Mouse (Mus musculus) macrophage (primary cell): Measurements from ENCODE around the gene D930020B18Rik. TPM values are rescaled to one million over a fixed set of nuclear protein-coding genes. Genes with fewer than 3 reads are reported as not detected.

Source experiments
- H3K27ac ChIP-seq: fragments of 350-480 bp; formaldehyde crosslinking; 2 replicates; pipeline ENCODE4 v1.9.0; 2021
- H3K36me3 ChIP-seq: fragments of 350-480 bp; formaldehyde crosslinking; 2 replicates; pipeline ENCODE4 v1.9.0; 2021; ENCODE audit errors: inconsistent target
- H3K4me3 ChIP-seq: fragments of 350-480 bp; formaldehyde crosslinking; 2 replicates; pipeline ENCODE4 v1.9.0; 2021; ENCODE audit errors: inconsistent target
- H3K79me2 ChIP-seq: fragments of 350-480 bp; formaldehyde crosslinking; 2 replicates; pipeline ENCODE4 v1.9.0; 2021; ENCODE audit errors: inconsistent target
- WGBS: methylation state at CpG from one replicate; pipeline ENCODE4 v1.1.7; 2026; ENCODE audit warnings: inconsistent platforms; ENCODE audit not compliant: missing documents; 5-methylcytosine and 5-hydroxymethylcytosine counted together
- polyA plus RNA-seq: library from polyadenylated mRNA; stranded (reverse); fragments of 250-400 nt; gene quantifications from 3 replicates; pipeline ENCODE4 v1.2.4, GENCODE M21; 2018; ENCODE audit warnings: inconsistent platforms
- total RNA-seq, 78 experiments: library from RNA; depleted of rRNA; stranded (reverse); fragments of 250-400 nt; gene quantifications; 1 replicate in 9 of 78; 2 replicates in 24 of 78; 3 replicates in 43 of 78; 4 replicates in 2 of 78; pipeline ENCODE4 v1.2.4; 2018; ENCODE audit warnings: inconsistent platforms in 56 of 78

Gene D930020B18Rik
- not detected for total RNA-seq (2018; cell fraction: chromatin; rRNA removed)
- total RNA-seq (2018; cell fraction: cytosol; rRNA removed), result not detected
- not detected for total RNA-seq (2018; cell fraction: nucleus; rRNA removed)
- not detected in 3 replicates for polyA plus RNA-seq

GRCm38 (mm10) chr10:121641272-121642053, at the start of gene D930020B18Rik:
D930020B18Rik (plus strand) TSS chr10:121641588.
- H3K36me3 ChIP-seq, result no peaks in the 10 kb centered on the region
- peak within 1 kb of the TSS; percentile 15; the same call in 1 of the 2 replicates for H3K4me3 ChIP-seq
- 1% methylated on average over 68 of the region's 69 CpGs for WGBS
- no peaks in the 10 kb centered on the region for H3K79me2 ChIP-seq
- no peak within 1 kb of the TSS for H3K27ac ChIP-seq

DNA sequence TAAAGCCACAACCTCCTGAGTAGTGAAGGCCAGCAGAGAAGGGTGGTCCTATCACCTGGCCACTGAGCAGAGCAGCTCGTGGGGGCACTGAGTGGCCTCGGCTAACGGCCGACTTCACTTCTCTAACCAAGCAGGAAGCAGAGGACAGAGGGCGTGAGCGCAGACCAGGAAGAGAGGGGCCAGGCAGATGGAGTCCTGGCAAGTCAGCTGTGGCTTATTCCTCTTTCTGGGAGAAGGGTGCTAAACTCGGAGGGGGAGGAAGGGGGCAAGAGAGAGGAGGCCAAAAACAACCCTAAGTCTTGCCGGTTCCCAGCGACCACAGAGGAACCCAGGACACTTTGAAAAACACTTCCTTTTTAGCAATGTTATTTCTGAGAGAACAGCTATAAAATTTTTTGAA, 44.8 kb upstream of the D930020B18Rik start:
- WGBS, result 0% methylated on average over 8 of the region's 9 CpGs
- Histone ChIP-seq H3K79me2 (peaks cover 53% of the 10 kb centered on the region), H3K27ac (peak overlapping the region; percentile 93), H3K36me3 (peaks cover 26% of the 10 kb centered on the region), H3K4me3 (no peak overlapping the region)

DNA sequence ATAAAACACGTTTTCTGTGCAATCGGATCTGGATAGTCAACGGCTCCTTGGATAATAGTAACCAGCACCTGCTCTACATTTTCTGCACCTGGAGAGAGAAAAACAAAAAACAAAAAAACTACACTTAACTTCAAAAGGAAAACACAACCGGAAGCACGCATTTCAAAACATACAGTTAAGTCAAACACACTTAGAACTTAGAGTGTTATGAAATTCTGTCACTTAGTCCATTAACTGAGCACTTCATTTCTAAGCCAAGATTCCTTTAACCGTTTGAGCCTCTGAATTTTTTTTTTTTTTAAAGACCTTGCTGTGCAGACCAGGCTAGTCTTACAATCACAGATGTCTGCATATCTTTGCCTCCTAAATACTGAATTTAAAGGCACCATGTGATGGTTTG, 40.1 kb upstream of the D930020B18Rik start:
- Histone ChIP-seq H3K4me3 (no peak overlapping the region), H3K36me3 (peaks cover 58% of the 10 kb centered on the region), H3K27ac (no peak overlapping the region), H3K79me2 (peaks cover 19% of the 10 kb centered on the region)
- 93% methylated on average over 6 of the region's 6 CpGs for WGBS

- H3K36me3 ChIP-seq, result peaks cover 81% of the 10 kb centered on the region
- 42% methylated on average over 4 of the region's 4 CpGs for WGBS
These were observed 37.8 kb upstream of the D930020B18Rik start for GRCm38 (mm10) chr10:121603556-121603955.

DNA sequence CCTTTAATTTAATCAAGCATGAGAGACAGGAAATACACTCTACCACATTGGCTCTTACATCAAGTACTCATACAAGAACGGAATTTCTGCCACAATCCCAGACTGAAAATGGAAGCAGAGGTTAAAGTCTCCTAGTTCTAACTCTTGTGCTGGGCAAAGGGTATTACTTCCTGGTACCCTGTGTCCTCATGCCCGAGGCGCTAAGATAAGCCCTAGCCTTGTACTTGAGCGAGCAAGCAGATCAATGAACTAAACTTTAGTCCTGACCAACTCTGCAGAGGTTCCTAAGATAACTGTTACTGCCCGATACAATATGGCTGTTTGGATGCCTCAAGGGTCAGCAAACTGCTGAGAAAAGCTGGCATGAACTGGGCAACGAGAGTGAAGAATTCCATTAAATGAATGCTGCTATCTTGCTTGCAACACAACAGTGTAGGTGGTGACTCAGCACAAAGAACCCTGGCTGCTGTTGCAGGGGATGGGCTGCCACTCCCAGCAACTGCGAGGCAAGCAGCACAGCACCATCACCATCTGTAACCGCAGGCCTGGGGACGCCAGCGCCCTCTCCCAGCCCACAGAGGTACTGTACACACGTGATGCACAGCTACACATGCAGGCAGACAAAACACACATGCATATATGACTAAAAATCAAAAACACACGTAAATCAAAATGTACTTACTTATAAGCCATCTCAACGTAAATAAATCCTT, 36.6 kb upstream of the D930020B18Rik start:
- Histone ChIP-seq H3K4me3 (no peak overlapping the region), H3K36me3 (peaks cover 84% of the 10 kb centered on the region), H3K27ac (no peak overlapping the region; the same call in 1 of the 2 replicates), H3K79me2 (peaks cover 19% of the 10 kb centered on the region)
- WGBS, result 93% methylated on average over 12 of the region's 13 CpGs

More at GRCm38 (mm10) chr10:121603556-121603955, 37.8 kb upstream of the D930020B18Rik start:
- Histone ChIP-seq H3K79me2 (peaks cover 19% of the 10 kb centered on the region), H3K27ac (peak overlapping the region; percentile 79), H3K4me3 (no peak overlapping the region)

DNA sequence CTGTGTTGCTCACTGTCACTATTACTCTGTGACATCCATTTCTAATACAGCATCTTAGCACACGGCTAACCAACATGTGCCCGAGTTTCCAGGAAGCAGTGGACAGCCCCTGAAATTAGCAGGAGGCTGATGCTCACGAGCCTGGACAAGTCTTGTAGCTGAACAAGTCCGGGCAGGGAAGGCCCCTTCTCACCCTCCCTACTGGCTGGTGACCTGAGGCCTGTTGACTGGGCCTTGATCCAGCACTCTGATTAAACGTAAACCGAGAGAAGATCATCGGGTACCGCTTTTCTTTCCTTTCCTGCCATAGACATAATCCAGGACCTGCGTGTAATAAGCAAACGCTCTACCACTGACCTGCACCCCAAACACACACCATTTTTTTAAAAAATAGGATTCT, 33.2 kb upstream of the D930020B18Rik start:
- Histone ChIP-seq H3K79me2 (no peaks in the 10 kb centered on the region), H3K36me3 (peaks cover 81% of the 10 kb centered on the region), H3K27ac (no peak overlapping the region), H3K4me3 (no peak overlapping the region)
- WGBS, result 91% methylated on average over 10 of the region's 10 CpGs

DNA sequence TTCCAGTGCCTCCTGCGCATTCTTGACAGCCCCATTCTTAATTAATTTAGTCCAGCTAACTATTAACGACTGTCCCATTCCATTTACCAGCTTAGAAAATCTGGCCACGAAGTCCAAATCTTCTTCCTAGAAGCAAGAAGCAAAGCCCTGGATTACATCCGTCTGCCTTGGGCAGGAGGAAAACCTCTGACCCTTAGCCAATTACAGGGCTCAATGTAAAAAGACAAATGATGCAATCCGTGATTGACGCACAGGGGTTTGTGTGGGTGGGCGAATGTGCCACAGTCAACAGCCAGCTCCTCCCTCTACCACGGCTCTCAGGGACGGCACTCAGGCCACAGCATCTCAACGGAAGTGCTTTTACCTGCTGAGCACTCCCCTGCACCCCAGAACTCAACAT, 29.8 kb upstream of the D930020B18Rik start:
- peaks cover 70% of the 10 kb centered on the region for H3K36me3 ChIP-seq
- H3K79me2 ChIP-seq, result no peaks in the 10 kb centered on the region
- no peak overlapping the region for H3K4me3 ChIP-seq
- H3K27ac ChIP-seq, result no peak overlapping the region
- 78% methylated on average over 8 of the region's 10 CpGs for WGBS

- Histone ChIP-seq H3K79me2 (no peaks in the 10 kb centered on the region), H3K4me3 (no peak overlapping the region), H3K27ac (no peak overlapping the region), H3K36me3 (peaks cover 70% of the 10 kb centered on the region)
- WGBS, result 98% methylated on average over 6 of the region's 6 CpGs
These were observed 28.9 kb upstream of the D930020B18Rik start for GRCm38 (mm10) chr10:121612448-121612847.

- Histone ChIP-seq H3K27ac (peak overlapping the region; percentile 45), H3K79me2 (no peaks in the 10 kb centered on the region), H3K4me3 (no peak overlapping the region), H3K36me3 (peaks cover 68% of the 10 kb centered on the region)
- 31% methylated on average over 13 of the region's 13 CpGs for WGBS
These were observed 27.8 kb upstream of the D930020B18Rik start for GRCm38 (mm10) chr10:121613570-121613969.

DNA sequence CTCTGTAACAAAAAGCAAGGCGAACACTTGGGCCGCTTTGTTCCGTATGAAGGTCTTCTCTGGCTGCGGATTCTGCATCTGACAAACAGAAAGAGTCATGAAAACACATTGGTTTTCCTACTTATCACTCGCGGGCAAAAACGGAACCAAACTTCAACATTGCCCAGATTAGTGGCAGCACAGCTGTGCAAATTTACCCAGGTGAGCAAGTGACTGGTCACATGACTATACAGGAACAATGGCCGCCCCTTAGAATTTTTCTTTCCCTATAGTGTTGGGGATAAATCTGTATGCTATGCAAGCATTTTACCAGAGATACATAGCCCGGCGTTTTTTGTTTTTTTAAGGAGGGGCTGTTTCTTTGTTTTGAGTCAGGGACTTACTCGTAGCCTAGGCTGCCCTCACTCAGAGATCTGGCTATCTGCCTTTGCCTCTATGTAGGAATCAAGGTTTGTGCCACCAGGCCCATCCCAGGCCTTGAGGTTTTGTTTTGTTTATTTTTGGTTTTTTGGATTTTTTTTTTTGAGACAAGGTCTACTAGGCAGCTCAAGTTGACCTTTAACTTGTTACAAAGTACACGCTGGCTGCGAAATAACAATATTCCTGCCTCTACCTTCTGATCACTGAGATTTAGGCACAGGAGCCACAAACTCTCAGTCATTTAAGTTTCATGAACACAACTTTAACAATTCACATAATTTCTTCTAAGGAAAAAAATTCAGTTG, 26.1 kb upstream of the D930020B18Rik start:
- 96% methylated on average over 13 of the region's 13 CpGs for WGBS
- peaks cover 65% of the 10 kb centered on the region for H3K36me3 ChIP-seq
- H3K27ac ChIP-seq, result no peak overlapping the region
- no peak overlapping the region for H3K4me3 ChIP-seq
- H3K79me2 ChIP-seq, result peaks cover 9% of the 10 kb centered on the region; the same call in 1 of the 2 replicates

DNA sequence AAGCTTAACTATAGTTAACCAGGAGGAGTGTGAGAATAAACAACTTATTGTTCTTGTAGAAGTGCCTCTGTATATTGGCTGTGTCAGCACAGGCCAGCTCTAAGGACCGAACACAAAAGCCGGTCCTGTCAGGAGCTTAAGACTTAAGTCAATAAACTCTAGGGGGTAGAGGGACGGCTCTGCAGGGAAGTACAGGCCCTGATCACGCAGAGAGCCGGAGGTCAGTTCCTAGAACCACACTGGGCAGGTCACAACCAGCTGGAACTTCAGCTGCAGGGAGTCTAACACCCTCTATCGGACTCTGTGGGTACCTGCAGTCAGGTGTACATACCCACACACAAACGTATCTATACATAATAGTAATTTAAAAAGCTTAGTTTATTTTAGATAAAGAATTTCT, 25.5 kb upstream of the D930020B18Rik start:
- Histone ChIP-seq H3K79me2 (peaks cover 15% of the 10 kb centered on the region; the same call in 1 of the 2 replicates), H3K4me3 (no peak overlapping the region), H3K36me3 (peaks cover 63% of the 10 kb centered on the region), H3K27ac (no peak overlapping the region)
- WGBS, result 98% methylated on average over 7 of the region's 7 CpGs

DNA sequence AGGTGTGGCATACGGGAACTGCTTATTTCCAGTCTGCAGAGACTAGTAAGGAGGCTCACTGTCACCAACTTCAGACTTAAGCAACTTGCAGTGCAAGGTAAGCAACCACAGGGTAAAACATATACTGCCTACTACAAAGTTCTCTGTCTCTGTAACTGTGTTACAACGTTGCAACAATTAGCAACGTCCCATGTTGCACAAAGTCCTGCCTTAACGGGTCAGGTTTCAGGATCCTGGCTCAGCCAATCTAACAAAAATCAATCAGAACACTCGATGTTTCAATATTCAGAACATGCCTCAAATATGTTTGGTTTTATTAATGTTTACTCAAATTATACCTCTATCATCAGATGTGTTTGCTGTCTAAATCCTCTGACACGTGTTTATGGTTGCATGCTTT, 19.0 kb upstream of the D930020B18Rik start:
- Histone ChIP-seq H3K36me3 (peaks cover 39% of the 10 kb centered on the region), H3K27ac (no peak overlapping the region), H3K79me2 (peaks cover 62% of the 10 kb centered on the region), H3K4me3 (no peak overlapping the region)
- 88% methylated on average over 6 of the region's 6 CpGs for WGBS

DNA sequence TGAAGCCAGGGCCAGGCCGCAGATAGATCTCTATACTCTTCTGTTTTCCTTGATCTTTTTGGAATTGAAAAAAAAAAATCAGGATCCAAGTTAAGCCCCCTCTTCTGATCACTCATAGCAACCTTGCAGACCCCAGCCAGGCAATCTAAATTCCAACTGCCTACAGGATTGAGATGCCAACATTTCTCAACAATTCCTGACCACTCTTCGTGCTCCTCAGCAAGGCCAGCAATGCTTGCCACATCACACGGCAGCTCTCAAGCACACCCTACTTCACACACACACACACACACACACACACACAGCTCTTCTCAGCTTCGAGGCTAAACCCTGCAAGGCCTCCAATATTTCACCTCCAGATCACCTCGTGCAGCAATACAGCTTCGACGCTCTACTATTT, 17.7 kb upstream of the D930020B18Rik start:
- Histone ChIP-seq H3K79me2 (peaks cover 62% of the 10 kb centered on the region), H3K27ac (no peak overlapping the region), H3K4me3 (no peak overlapping the region), H3K36me3 (peaks cover 30% of the 10 kb centered on the region)
- 84% methylated on average over 7 of the region's 7 CpGs for WGBS

GRCm38 (mm10) chr10:121625006-121625405, 16.4 kb upstream of the D930020B18Rik start:
- H3K36me3 ChIP-seq, result peaks cover 19% of the 10 kb centered on the region
- H3K4me3 ChIP-seq, result peak overlapping the region; percentile 73
- H3K27ac ChIP-seq, result peak overlapping the region; percentile 81
- H3K79me2 ChIP-seq, result peaks cover 56% of the 10 kb centered on the region
- 9% methylated on average over 9 of the region's 9 CpGs for WGBS
